Mouse (Mus musculus): Measurements from ENCODE around the gene Mfsd4a.

Mfsd4a gene

DNA sequence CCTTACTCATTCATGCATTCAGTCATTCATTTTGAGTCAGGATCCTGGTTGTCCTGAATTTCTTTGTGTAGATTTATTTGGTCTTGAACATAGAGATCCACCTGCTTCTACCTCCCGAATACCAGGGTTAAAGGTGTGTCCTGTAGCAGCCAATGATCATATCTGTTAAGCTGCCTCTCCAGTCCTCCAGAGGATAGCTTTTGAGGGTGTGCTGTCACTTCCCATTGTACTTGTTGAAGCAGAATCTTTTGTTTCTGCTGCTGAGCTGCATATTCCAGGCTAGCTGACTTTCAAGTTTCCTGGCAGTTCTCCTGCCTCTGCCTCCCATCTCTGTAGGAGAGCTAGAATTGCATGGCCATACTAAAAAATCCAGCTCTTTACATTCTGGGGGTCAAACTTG is 51.2 kb downstream of the Mfsd4a start:
- no peak for DNase-seq (ENCODE audit: low spot score)

DNA sequence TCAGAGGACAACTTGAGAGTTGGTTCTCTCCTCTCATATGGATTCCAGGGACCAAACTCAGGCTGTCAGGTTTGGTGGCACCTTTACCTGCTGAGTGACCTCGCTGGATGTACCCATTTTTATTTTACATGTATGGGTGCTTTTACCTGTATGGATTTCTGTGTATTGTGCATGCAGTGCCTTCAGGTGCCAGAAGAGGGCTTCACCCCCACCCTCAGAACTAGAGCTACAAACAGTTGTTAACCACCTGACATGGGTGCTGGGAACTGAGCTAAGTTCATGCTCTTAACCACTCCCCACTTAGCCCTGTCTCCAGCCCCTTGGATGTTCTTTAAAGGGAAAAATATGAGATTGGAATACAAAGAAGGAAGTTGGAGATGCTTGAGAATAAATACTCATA is 53.1 kb downstream of the Mfsd4a start:
- no peak for DNase-seq (ENCODE audit: low spot score)

DNA sequence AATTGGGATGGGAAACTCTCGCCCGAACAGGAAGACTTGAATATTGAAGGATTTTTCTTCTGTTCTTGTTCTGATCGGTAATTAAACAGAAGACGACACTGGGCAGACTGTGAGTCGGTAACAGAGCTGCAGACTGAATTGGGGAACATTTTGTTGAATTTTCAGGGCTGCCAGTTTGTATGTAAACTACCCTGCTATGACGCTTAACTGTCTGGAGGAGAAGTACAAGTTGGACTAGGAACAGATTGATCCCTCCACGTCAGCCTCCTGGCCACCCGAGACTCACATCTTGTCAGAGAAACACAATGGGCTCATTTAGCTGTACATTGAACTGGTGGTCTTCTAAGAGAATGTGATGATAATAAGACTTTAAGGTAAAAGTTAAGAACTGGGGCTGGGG is 55.0 kb downstream of the Mfsd4a start:
- DNase-seq (ENCODE audit: low spot score) = no peak

DNA sequence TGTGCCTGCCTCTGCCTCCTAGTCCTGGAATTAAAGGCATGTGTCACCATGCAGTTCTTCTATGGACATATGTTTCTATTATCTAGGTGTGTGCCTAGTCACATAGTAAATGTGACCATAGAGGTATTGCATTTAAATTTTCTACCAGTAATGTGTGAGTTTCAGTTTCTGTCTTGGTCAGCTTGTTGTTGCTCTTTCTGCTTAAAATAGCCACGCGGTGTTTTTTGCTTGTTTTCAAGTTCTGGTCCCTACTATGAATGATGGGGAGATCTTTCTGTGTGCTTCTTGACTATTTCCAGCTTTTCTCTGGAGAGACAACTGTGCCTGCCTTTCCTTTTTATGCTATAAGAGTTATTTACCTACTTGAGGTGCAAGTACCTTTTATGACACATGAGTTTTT is 56.1 kb downstream of the Mfsd4a start:
- no peak for DNase-seq (ENCODE audit: low spot score)

DNA sequence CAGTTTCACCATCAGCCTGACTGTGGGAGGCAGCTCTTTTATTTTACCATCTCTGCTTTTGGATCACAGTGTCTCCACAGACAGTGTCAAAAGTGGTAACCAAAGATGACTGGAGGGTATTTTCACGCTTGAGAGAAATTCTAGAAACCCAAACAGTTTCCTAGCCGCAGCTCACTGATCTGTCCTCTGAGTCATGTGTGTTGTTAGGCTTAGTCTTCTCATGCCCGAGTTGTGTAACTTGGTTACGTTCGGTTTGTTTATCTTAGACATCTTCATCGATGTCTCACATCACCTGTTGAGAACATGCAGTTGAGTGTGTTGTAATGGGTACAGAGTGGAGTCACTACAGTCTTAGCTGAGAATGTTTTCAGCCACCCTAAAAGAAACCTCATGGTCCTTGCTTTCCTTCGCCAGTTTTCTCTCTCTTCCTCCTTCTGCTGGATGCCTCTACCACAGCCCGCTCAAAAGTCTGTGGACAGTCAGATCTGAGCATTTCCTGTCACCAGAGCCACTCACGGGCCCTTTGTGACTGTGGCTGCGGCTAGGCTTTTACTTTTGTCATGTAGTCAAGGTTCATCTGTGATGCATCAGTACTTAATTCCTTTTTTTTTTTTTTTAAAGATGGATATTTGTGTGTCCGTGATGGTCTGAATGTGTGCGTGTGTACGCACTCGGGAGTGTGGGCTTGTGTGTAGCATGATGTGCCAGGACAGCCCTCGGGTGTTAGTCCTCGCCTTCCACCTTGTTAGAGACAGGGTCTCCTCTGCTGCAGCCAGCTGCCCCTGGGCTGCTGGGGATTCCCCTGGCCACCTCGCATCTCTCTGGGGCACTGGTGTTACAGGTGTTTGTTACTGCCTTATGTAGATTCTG is 57.0 kb downstream of the Mfsd4a start:
- DNase-seq (ENCODE audit: low spot score) = no peak

DNA sequence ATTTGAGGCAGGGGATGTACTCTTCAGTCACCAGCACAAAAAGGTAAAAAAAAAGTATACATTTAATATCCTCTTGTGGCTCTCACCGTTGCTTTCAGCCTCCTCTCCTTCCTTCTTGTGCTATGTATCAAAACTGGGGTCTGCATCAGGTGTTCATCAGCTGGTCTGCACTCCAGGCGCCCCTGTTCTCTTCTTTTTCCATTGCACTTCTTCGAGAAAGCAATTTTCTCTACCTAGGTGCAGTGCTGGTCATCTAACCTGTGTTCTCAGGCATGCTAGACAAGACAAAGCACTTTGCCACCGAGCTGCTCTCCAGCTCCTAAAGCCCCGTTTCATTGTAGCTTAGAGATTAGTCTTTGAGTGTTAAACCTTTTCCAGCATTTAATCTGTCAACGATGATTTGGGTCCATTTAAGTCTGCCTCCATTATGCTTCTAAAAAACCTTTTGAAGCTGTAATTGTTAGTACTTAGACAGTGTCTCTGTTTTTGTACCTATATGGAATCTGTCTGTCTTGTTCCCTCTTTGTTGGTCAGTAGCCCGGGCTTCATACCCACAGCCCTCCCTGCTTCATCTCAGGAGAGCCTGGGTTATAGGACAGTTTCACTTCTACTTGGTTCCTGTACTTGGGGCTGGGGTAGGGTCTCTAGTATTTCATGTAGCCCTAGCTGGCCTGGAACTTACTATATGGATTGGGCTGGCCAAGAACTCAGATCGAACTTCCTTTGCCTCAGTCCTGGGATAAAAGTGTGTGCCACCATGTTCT is 58.8 kb downstream of the Mfsd4a start:
- no peak for DNase-seq (ENCODE audit: low spot score)

DNA sequence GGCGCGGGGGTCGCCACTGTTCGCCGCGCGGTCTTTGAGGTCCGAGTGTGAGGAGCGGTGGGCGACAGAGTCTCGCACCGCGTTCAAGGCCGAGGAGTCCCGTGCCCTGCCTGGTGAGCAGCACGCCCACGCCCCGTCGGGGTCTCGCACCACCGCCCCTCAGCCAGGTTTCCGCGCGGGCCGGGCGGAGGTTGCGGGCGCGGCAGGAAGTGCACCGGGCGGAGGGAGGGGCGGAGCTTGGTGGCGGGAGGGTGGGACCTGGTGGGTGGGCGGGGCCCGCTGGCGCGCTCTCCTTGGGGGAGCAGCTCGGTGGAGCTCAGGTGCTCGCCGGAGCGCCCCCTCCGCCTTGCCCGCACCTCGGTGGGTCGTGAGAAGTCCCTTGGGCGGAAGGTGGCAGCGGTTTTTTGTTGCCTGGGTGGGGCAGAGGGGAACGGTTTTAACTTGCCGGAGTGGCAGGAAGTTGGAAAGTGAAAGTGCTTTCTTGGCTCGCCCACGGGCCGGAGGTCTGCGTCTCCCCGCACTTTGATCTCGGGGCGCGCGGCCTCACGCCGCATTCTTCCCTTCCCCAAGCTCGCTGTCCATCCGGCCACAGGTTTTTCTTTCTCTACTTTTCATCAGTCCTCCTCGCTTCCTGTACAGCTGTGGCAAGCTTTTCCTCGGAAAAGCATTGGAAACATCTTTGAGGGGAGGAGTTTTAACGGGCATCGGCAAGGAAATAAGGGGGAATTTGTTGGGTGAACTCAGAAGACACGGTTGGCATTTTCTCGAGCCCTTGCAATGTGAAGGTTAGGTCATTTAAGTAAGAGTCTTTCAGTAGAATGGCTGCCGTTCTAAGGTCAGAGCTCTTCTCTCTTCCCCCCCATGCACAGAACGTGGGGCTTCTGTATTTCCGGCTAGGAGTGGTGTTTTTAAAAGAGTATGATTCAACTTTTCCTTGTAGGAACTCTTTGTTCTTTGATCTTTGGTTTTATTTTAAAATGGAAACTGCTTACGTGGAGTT is 59.7 kb downstream of the Mfsd4a start:
- DNase-seq (ENCODE audit: low spot score) = peak; percentile 88

DNA sequence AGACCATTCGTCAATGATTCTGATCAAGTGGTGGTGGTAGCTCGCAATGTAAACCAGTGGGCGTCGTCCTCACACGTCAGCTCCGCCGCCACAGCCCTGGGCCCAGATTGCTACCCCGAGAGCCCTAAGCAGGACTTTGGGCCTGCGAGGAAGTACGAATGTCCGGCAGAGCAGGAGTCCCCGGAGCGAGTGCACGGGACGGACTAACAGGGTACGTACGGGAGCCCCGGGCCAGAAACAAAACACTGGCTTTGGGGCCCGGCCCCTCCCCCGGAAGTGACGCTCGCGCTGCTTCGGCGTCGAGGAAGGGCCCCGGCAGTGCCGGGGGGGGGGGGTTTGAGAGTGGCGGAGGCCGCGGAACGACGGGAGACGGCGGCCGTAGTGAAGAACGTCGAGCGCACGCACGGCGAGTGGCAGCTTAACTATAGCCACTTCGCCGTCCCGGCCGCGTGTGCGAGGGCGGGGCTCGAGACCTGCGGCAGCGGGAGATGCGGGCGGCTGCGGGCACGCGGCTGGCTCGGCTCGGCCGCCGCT is 60.5 kb downstream of the Mfsd4a start, which contains the start of gene Elk4:
Gene Elk4 (plus strand): TSS at position 326 of the 534 bp plus-strand sequence.
- DNase-seq (ENCODE audit: low spot score) = peak; percentile 90

DNA sequence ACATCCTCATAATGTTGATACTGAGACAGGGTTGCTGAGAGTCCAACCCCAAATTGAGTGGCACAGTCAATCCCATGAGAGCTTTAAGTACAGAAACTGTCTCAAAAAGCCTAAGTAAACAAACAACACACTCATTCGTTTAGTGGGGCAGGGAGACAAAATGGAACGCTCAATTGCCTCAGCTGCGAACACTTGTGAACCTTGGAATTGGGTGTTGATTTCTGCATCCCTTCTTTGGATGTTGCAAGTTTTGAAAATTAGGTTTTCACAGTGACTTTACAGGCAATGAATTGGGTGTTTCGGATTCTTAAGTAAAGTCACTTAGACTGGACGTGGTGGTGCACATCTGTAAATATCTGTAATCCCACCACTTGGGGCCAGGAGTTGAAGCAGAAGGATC is 61.1 kb downstream of the Mfsd4a start:
- no peak for DNase-seq (ENCODE audit: low spot score)

DNA sequence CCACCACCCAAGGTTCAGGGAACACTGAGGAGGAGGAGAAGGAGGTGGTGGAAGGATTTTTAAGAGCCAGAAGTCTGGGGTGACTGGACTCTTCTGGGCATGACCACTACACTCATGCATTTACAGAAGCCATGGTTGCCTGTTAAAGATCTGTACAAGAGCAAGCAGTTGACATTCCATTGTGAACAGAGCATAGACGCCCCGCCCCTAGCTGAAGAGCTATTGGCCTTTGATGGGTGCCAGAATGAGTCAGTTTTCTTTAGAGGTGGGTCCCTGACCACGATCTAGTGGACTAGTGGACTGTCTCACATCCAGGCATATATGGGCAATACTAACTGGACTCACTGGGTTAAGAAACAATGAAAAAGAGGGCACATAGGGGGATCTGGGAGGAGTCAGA is 61.8 kb downstream of the Mfsd4a start:
- no peak for DNase-seq (ENCODE audit: low spot score)

DNA sequence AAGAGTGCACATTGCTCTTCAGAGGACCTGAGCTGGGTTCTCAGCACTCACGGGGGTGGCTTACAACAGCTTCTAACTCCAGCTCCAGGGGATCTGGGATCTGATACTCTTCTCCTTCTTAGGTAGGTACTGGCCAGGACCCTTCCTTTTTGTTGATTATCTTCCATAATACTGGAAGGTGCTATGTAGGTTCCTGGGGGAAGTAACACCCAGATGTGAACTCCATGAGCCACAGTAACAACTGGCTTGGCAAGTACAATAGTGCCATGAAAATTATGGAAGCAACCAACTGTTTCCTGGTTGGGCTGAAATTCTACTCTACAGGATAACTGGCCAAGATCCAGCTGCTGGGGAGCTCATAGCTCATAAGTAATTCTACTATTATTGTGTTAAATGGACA is 62.4 kb downstream of the Mfsd4a start:
- no peak for DNase-seq (ENCODE audit: low spot score)

DNA sequence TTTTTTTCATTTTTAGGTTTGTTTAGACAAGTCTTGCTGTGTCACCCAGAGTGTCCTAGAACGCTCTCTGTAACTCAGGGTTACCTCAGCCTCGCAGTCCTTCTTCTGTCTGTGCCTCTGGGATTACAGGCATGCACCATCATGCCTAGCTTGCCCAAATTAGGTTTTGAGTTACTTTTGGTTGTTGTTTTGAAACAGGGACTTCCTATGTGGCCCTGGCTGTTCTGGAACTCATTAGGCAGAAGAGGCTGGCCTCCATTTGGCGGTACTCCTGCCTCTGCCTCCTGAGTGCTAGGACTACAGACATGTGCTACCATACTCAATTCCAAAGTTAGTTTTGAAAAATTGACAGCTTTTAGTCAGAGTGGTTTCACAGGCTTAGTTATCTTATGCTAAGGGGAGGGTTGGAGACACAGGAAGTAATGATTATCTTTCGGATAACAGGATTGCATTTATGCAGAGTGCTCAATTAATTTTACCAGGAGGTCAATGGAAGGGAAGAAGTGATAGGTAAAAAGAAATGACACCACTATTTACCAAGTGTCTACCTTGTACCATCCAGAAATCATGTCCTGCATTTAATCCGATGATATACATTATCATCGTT is 63.2 kb downstream of the Mfsd4a start:
- no peak for DNase-seq (ENCODE audit: low spot score)

DNA sequence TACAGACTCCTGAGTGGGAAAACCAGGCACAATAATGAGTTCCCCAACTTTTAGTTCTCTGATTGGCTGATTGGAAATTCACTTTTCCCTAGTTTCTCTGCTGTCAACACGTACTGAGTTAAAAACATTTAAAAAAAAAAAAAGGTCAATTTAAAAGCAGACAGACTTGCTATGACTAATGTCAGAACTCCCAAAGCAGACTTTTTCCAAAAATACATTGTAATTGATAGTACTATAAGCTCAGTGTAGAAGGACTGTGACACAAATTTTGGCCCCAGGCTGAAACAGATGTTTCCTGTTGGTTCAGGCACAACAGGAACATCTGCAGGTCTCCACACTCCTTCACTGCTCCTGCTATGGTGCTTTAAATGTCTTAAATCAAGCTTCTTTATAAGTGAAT is 64.0 kb downstream of the Mfsd4a start:
- no peak for DNase-seq (ENCODE audit: low spot score)

DNA sequence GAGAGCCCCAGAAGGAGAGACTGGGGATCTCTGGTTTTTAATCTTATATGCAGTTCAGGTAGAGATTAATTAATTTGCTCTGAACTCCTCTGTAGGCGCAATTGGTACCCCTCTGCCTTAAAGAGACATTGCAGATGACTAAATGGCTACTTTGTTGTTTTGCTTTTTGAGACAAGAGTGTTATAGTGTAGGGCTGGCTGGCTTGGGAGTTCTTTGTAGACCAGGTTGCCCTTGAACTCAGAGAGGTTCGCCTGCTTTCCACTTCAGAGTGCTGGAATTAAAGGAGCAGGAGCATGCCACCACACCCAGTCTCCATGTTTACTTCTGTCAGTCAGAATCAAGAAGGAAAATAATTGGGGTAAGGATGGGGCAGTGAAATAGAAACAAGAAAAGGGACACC is 64.8 kb downstream of the Mfsd4a start:
- DNase-seq (ENCODE audit: low spot score) = no peak

DNA sequence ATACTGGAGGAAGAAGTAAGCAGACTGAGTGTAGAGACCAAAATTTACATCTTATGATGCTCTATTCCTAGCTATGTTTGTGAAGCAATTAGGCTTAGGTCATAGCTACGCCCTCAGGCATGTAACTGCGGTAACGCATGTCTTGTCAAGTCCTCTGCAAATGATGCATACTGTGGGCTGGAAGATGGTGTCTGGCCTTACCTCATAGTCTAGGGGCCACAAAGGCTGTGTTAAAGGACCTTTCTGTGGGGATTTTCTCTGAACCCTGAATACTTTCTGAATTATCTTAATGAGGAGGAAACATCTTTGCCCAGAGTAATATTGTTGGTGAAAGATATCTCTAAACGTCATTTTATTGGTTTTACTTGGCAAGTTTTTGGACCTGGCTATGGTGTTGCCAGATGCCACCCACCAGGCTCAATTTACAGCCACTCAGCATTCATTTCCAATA is 66.0 kb downstream of the Mfsd4a start:
- DNase-seq (ENCODE audit: low spot score) = no peak

DNA sequence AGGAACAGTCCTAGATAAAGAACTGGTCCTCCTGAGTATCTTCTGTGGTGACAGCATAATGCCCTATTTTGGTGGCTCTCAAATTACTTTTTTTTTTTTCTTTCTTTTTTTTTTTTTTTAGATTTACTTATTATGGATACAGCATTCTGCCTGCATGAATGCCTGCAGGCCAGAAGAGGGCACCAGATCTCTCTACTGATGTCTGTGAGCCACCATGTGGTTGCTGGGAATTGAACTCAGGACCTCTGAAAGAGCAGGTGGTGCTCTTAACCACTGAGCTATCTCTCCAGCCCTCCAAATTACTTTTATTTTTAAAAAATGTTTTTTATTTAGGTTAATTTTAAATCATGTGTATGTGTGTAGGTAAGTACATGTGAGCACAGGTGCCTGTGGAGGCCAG is 67.4 kb downstream of the Mfsd4a start:
- DNase-seq (ENCODE audit: low spot score) = no peak

DNA sequence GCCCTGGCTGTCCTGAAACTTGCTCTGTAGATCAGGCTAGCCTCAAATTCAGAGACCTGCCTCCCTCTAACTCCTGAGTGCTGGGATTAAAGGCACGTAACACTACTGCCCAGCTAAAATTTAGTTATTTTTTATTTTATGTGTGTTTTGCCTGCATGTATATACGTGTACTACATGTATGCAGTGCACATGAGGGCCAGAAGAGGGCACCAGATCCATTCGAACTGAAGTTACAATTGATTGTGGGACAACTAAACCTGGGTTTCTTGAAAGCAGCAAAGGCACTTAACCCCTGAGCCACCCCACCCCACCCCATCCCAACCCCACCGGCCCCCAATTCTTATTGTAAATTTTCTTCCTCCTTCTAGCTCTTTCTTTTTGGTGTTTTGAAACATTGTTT is 72.8 kb downstream of the Mfsd4a start:
- DNase-seq (ENCODE audit: low spot score) = peak; percentile 44

DNA sequence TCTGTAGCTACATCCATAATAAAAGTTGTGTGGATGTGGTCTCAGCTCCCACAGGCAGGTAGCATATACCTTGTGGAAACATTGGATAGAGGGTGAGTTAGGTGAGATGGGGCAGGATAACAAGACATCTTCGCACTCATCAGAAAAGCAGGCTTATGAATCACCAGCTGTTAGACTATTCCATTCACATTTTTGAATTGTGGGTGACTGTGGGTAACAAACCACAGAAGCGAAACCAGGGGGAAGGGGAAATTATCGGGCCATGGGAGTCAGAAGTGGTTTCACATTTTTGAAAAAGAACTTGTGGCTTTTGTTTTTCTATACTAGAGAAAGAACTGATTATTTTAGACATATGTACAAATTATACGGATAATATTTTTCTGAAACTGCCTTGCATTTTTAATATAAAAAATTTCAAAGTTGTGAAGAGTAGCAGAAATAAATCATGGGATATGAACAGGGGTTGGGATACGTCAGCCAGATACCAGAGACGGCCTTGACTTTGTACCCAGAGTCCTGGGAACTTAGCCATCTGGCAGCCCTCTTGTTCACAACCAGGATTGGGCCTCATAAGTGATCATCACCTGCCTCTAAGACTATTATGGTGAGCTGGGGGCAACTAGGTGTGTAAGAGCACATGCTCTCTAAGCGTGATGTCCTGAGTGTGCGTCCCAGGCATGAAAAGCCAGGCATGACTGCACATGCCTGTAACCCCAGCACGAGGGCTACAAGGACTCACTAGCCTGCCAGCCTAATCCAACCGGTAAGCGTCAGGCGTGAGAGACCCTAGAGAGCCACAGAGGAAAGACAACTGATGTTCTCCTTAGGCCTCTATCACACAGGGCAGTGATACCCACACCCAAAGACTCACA is 74.5 kb downstream of the Mfsd4a start:
- peak; percentile 39 for DNase-seq (ENCODE audit: low spot score)

DNA sequence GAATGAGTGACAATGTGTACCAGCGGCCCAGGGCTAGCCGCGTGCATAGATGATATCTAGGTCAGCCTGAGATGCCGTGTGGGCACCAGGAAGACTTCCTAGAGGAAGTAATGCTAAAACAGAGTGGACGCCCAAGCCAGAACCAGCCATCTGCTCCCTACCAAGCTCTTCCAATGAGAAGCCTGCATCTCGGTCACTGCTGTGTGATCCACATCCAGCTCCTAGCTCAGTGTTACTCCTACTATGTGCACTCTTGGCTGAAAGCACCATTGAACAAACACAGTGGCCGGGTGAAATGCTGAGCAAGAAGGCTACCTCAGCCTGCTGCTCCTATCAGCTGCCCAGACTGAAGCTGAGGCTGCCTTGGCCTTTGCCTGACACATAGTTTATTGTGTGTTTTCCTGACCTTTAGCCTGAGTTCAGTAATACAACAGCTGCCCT is 75.3 kb downstream of the Mfsd4a start:
- no peak for DNase-seq (ENCODE audit: low spot score)

DNA sequence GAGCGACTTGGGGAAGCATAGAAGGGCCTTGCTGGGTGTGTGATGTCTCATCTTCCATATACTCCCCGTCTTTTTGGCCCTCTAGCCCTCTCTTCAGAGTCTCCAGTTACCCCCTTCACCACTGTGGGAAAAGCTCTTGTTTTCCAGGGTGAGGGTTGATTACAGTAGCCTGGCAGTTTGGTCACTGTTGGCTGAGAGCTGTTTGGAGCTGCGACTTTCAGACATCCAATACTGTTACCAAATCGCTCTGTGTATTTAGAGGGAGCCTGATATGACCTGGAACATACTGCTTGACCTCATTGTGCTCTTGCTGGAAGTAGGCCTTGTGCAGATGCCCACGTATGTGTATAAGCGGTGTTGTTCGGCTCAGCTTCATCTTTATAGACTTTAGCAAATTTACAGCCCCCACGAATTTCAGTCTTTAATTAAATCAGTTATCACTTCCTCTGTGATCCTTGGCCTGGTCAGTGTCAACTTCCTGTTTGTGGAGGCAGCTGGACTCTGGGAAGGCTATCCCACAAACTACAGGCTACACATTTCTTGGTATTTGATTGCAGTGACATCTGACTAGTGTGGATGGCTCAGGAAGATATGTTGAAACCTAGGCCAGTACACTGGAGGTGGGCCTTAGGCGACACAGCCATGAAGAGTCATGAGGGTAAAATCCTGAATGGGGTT is 77.6 kb downstream of the Mfsd4a start:
- no peak for DNase-seq (ENCODE audit: low spot score)

All from ovary, postnatal 36 days (tissue).